Mouse (Mus musculus): ENCODE data around the gene Mall.

GRCm38 (mm10) chr2:127734889-127735288 lies 5.2 kb upstream of the Mall start:
- no peak for TF ChIP-seq CTCF (IDR thresholded peaks at IDR 0.05; ENCODE audit: extremely low read depth, insufficient read depth, low read length)
- TF ChIP-seq POLR2A (IDR thresholded peaks at IDR 0.05; ENCODE audit: extremely low read depth, insufficient read depth, low read length): no peak
